Mouse (Mus musculus) testis, adult 2 months (tissue): ENCODE measurements around the gene Hormad1.

Experiments
- CTCF ChIP-seq: fragments of 200-500 bp; IDR thresholded peaks from 2 replicates; pipeline ENCODE4 v1.5.1; 2012; ENCODE audit warnings: low read depth, mild to moderate bottlenecking, inconsistent platforms, low read length, moderate library complexity; ENCODE audit not compliant: control insufficient read depth, insufficient read depth, insufficient replicate concordance
- POLR2A ChIP-seq: fragments of 200-500 bp; IDR thresholded peaks from 2 replicates; pipeline ENCODE4 v1.6.1; 2012; ENCODE audit warnings: low read depth, mild to moderate bottlenecking, inconsistent platforms, low read length, moderate library complexity; ENCODE audit not compliant: control insufficient read depth

GRCm38 (mm10) chr3:95511611-95512180 lies 47.8 kb upstream of the Hormad1 start:
- TF ChIP-seq CTCF: no peak
- TF ChIP-seq POLR2A: no peak
